Mouse (Mus musculus) heart, adult 2 months (tissue): Measurements from ENCODE around the gene Mfsd11. TPM values are rescaled to one million over a fixed set of nuclear protein-coding genes. Genes with fewer than 3 reads are reported as not detected.

Source experiments
- DNase-seq, 2 experiments: peaks; one replicate each; pipeline ENCODE4 v3.0.0; 2021
- H3K27ac ChIP-seq: fragments of 200-600 bp; 2 replicates; pipeline ENCODE4 v1.8.1; 2022
- H3K27me3 ChIP-seq: fragments of 200-500 bp; 2 replicates; pipeline ENCODE4 v1.6.1; 2012; ENCODE audit warnings: mild to moderate bottlenecking, low read length, inconsistent platforms, mixed read lengths; ENCODE audit not compliant: control insufficient read depth, insufficient read depth
- H3K36me3 ChIP-seq: fragments of 200-500 bp; 2 replicates; pipeline ENCODE4 v1.6.1; 2012; ENCODE audit warnings: low read length, inconsistent platforms; ENCODE audit not compliant: control insufficient read depth, insufficient read depth
- H3K4me1 ChIP-seq: fragments of 200-500 bp; 2 replicates; pipeline ENCODE4 v1.6.1; 2011; ENCODE audit warnings: low read length; ENCODE audit not compliant: control insufficient read depth, insufficient read depth
- H3K4me3 ChIP-seq: fragments of 200-600 bp; 2 replicates; pipeline ENCODE4 v1.8.1; 2022
- H3K79me2 ChIP-seq: fragments of 200-500 bp; replicated peaks from 2 replicates; pipeline ENCODE4 v1.6.1; 2012; ENCODE audit warnings: mild to moderate bottlenecking, inconsistent platforms, low read length, moderate library complexity, mixed read lengths; ENCODE audit not compliant: control insufficient read depth, insufficient read depth
- H3K9ac ChIP-seq: fragments of 200-500 bp; 2 replicates; pipeline ENCODE4 v1.6.1; 2012; ENCODE audit warnings: low read depth, mild to moderate bottlenecking, control low read depth, inconsistent platforms, low read length, mixed read lengths
- CTCF ChIP-seq: fragments of 200-600 bp; IDR thresholded peaks from 2 replicates; pipeline ENCODE4 v1.8.1; 2022; ENCODE audit warnings: antibody characterized with exemption, mild to moderate bottlenecking, moderate library complexity
- EP300 ChIP-seq: fragments of 200-500 bp; IDR thresholded peaks from 2 replicates; pipeline ENCODE4 v1.6.1; 2011; ENCODE audit warnings: low read depth, low read length, control low read depth; ENCODE audit not compliant: insufficient read depth
- POLR2A ChIP-seq: fragments of 200-500 bp; IDR thresholded peaks from 2 replicates; pipeline ENCODE4 v1.6.1; 2011; ENCODE audit warnings: mild to moderate bottlenecking, low read depth, low read length, control low read depth; ENCODE audit not compliant: insufficient read depth
- WGBS: fragments of 180-500 bp; shearing (Covaris S2); methylation state at CpG from one replicate; pipeline ENCODE4 v1.1.7; 2018; 5-methylcytosine and 5-hydroxymethylcytosine counted together
- intact Hi-C: fragments of 180-260 bp; cut with DNase I; formaldehyde crosslinking; loops from one replicate; pipeline ENCODE4 v1.15.1; 2025
- polyA plus RNA-seq: library from polyadenylated mRNA; depleted of rRNA; stranded (reverse); fragments of >200 nt; gene quantifications from 2 replicates; pipeline ENCODE4 v1.2.3, GENCODE M21; 2012
- total RNA-seq, 2 experiments: library from RNA; stranded (reverse); gene quantifications; 2 replicates each; pipeline ENCODE4 v1.2.3; 2021

The Mfsd11 gene
- total and polyA plus RNA-seq, 3 experiments = 23.8 to 33.5 (median 29.9) TPM

GRCm38 (mm10) chr11:116852891-116853511 is 761 bp downstream of the Mfsd11 start, which contains the start of gene Srsf2:
Gene Srsf2, minus strand, starts transcription at chr11:116853094.
- DNase-seq = peak; percentile 97 to 98
- H3K27me3 ChIP-seq = no peaks in the 10 kb centered on the region
- peak within 1 kb of the TSS; percentile 98 for H3K27ac ChIP-seq
- intact Hi-C loops = no loop called here
- peaks cover 34% of the 10 kb centered on the region for H3K36me3 ChIP-seq
- H3K4me1 ChIP-seq = peaks cover 7% of the 10 kb centered on the region
- under 1% methylated on average over 74 of the region's 74 CpGs for WGBS
- H3K9ac ChIP-seq = peak within 1 kb of the TSS; percentile 98
- TF ChIP-seq EP300 (peak; percentile 62; the same call in 1 of the 2 replicates), POLR2A (peak; percentile 99), CTCF (no peak)
- peak within 1 kb of the TSS; percentile 81 for H3K4me3 ChIP-seq
- no peaks in the 10 kb centered on the region for H3K79me2 ChIP-seq

GRCm38 (mm10) chr11:116853512-116853928 is 1.3 kb downstream of the Mfsd11 start:
- H3K4me3 ChIP-seq = peak overlapping the region; percentile 81
- WGBS = under 1% methylated on average over 36 of the region's 36 CpGs
- TF ChIP-seq POLR2A (peak; percentile 93), EP300 (0 out of 2 replicates have a peak, but pooled peaks have one; percentile 53), CTCF (no peak)
- peak overlapping the region; percentile 98 for H3K27ac ChIP-seq
- no peaks in the 10 kb centered on the region for H3K27me3 ChIP-seq
- intact Hi-C loops = no loop called here
- peak overlapping the region; percentile 86 for H3K9ac ChIP-seq
- no peaks in the 10 kb centered on the region for H3K79me2 ChIP-seq
- peaks cover 7% of the 10 kb centered on the region for H3K4me1 ChIP-seq
- peaks cover 32% of the 10 kb centered on the region for H3K36me3 ChIP-seq
- peak; percentile 98 to 99 for DNase-seq

GRCm38 (mm10) chr11:116854279-116854678 is 2.0 kb downstream of the Mfsd11 start:
- DNase-seq = no peak
- intact Hi-C loops = no loop called here
- no peaks in the 10 kb centered on the region for H3K79me2 ChIP-seq
- 12% methylated on average over 10 of the region's 10 CpGs for WGBS
- H3K9ac ChIP-seq = peak overlapping the region; percentile 60
- H3K4me3 ChIP-seq = peak overlapping the region; percentile 81
- no peaks in the 10 kb centered on the region for H3K27me3 ChIP-seq
- TF ChIP-seq POLR2A (no peak), EP300 (no peak), CTCF (no peak)
- peaks cover 26% of the 10 kb centered on the region for H3K36me3 ChIP-seq
- peak overlapping the region; percentile 98 for H3K27ac ChIP-seq
- H3K4me1 ChIP-seq = peaks cover 7% of the 10 kb centered on the region

- Histone ChIP-seq H3K79me2 (no peaks in the 10 kb centered on the region), H3K27me3 (no peaks in the 10 kb centered on the region), H3K4me1 (peaks cover 3% of the 10 kb centered on the region), H3K9ac (no peak overlapping the region), H3K4me3 (no peak overlapping the region), H3K36me3 (peaks cover 4% of the 10 kb centered on the region), H3K27ac (no peak overlapping the region)
- intact Hi-C loops = no loop called here
- WGBS = 56% methylated on average over 12 of the region's 12 CpGs
- TF ChIP-seq CTCF (no peak), EP300 (no peak), POLR2A (no peak)
- DNase-seq = no peak
Observed at GRCm38 (mm10) chr11:116857183-116857850, 5.1 kb downstream of the Mfsd11 start.

- 12% methylated on average over 10 of the region's 10 CpGs for WGBS
- peak; percentile 43 to 58 for DNase-seq
- Histone ChIP-seq H3K36me3 (peaks cover 2% of the 10 kb centered on the region; the same call in 1 of the 2 replicates), H3K27me3 (no peaks in the 10 kb centered on the region), H3K79me2 (no peaks in the 10 kb centered on the region), H3K9ac (no peak overlapping the region), H3K4me3 (no peak overlapping the region), H3K4me1 (peaks cover 6% of the 10 kb centered on the region; the same call in 1 of the 2 replicates), H3K27ac (peak overlapping the region; percentile 69)
- TF ChIP-seq POLR2A (0 out of 2 replicates have a peak, but pooled peaks have one; percentile 28), CTCF (no peak), EP300 (0 out of 2 replicates have a peak, but pooled peaks have one; percentile 35)
- intact Hi-C loops = no loop called here
Observed at GRCm38 (mm10) chr11:116864444-116864843, 12.2 kb downstream of the Mfsd11 start.
